Mouse (Mus musculus) ES-Bruce4 (cell line): ENCODE measurements around the gene Olfr1451.
"Not testable (repeated sequence)": the region's sequence is repeated elsewhere in the genome, so short reads cannot be mapped to it uniquely, and the experiment has no call there.

Experiments
- CTCF ChIP-seq: IDR thresholded peaks from one replicate; pipeline ENCODE4 v1.8.1; 2011; ENCODE audit warnings: low read depth, low read length
- POLR2A ChIP-seq: IDR thresholded peaks from one replicate; pipeline ENCODE4 v1.8.1; 2011; ENCODE audit warnings: low read length; ENCODE audit not compliant: insufficient read depth

GRCm38 (mm10) chr19:12992316-12992715 is 2.5 kb upstream of the Olfr1451 start:
- not testable (repeated sequence) for TF ChIP-seq POLR2A, CTCF
